Mouse (Mus musculus) cerebellum, adult 11 months (tissue): ENCODE data around the gene N4bp3.
"Not testable (repeated sequence)": the region's sequence is repeated elsewhere in the genome, so short reads cannot be mapped to it uniquely, and the experiment has no call there.

Experiments used
- DNase-seq: peaks from one replicate; pipeline ENCODE4 v3.0.0; 2022

N4bp3 gene

GRCm38 (mm10) chr11:51627425-51627824, 23.2 kb downstream of the N4bp3 start:
- DNase-seq: peak; percentile 41

GRCm38 (mm10) chr11:51625187-51625820, 25.3 kb downstream of the N4bp3 start:
- DNase-seq: no peak

GRCm38 (mm10) chr11:51622971-51623491, 27.6 kb downstream of the N4bp3 start:
- no peak for DNase-seq

GRCm38 (mm10) chr11:51621776-51622175, 28.9 kb downstream of the N4bp3 start:
- DNase-seq: no peak

- no peak for DNase-seq
These were observed 30.6 kb downstream of the N4bp3 start for GRCm38 (mm10) chr11:51620084-51620483.

GRCm38 (mm10) chr11:51619409-51620060, 31.1 kb downstream of the N4bp3 start, which contains the start of gene Nhp2:
Gene Nhp2 (plus strand): TSS chr11:51619735.
- peak; percentile 94 for DNase-seq

- DNase-seq: no peak
These were observed 31.7 kb downstream of the N4bp3 start for GRCm38 (mm10) chr11:51618894-51619408.

GRCm38 (mm10) chr11:51617693-51618092, 32.9 kb downstream of the N4bp3 start:
- peak; percentile 60 for DNase-seq

GRCm38 (mm10) chr11:51616113-51616512, 34.5 kb downstream of the N4bp3 start:
- DNase-seq: not testable (repeated sequence)

- no peak for DNase-seq
These were observed 35.0 kb downstream of the N4bp3 start for GRCm38 (mm10) chr11:51615601-51616000.

GRCm38 (mm10) chr11:51615129-51615528, 35.5 kb downstream of the N4bp3 start:
- no peak for DNase-seq

- no peak for DNase-seq
These were observed 36.4 kb downstream of the N4bp3 start for GRCm38 (mm10) chr11:51614256-51614655.

GRCm38 (mm10) chr11:51609940-51610339, 40.7 kb downstream of the N4bp3 start:
- not testable (repeated sequence) for DNase-seq

- DNase-seq: no peak
These were observed 41.3 kb downstream of the N4bp3 start for GRCm38 (mm10) chr11:51609266-51609909.

GRCm38 (mm10) chr11:51607096-51607738, 43.4 kb downstream of the N4bp3 start:
- DNase-seq: no peak

- peak; percentile 97 for DNase-seq
These were observed 44.1 kb downstream of the N4bp3 start, which contains the start of gene Hnrnpab for GRCm38 (mm10) chr11:51606447-51607095. Gene Hnrnpab (minus strand): TSS chr11:51606847.

- peak; percentile 71 for DNase-seq
These were observed 44.8 kb downstream of the N4bp3 start for GRCm38 (mm10) chr11:51605602-51606446.

- no peak for DNase-seq
These were observed 48.4 kb downstream of the N4bp3 start for GRCm38 (mm10) chr11:51602253-51602652.

GRCm38 (mm10) chr11:51597553-51597952, 53.1 kb downstream of the N4bp3 start:
- no peak for DNase-seq

- DNase-seq: no peak
These were observed 55.1 kb downstream of the N4bp3 start for GRCm38 (mm10) chr11:51595459-51596083.
